Mouse (Mus musculus) liver, embryonic 15.5 days (tissue): ENCODE data around the gene Gm10944. TPM values are rescaled to one million over a fixed set of nuclear protein-coding genes. Genes with fewer than 3 reads are reported as not detected.

ENCODE experiments used
- ATAC-seq: fragments of 200-750 bp; cut with Nextera tagmentation; 2 replicates; pipeline ENCODE4 v1.8.0; 2017; ENCODE audit warnings: moderate number of reproducible peaks, mild to moderate bottlenecking, moderate library complexity; ENCODE audit not compliant: insufficient read depth
- H3K27ac ChIP-seq: fragments of 300-500 bp; sonication (generic); replicated peaks from 2 replicates; pipeline ENCODE4 v1.5.1; 2015; ENCODE audit warnings: mild to moderate bottlenecking, inconsistent platforms
- H3K27me3 ChIP-seq: fragments of 300-500 bp; sonication (generic); 2 replicates; pipeline ENCODE4 v1.6.1; 2015; ENCODE audit warnings: mild to moderate bottlenecking, inconsistent platforms
- H3K36me3 ChIP-seq: fragments of 300-500 bp; sonication (generic); replicated peaks from 2 replicates; pipeline ENCODE4 v1.6.1; 2015; ENCODE audit warnings: moderate library complexity, mild to moderate bottlenecking, inconsistent platforms
- H3K4me1 ChIP-seq: fragments of 300-500 bp; sonication (generic); replicated peaks from 2 replicates; pipeline ENCODE4 v1.6.1; 2015; ENCODE audit warnings: inconsistent platforms
- H3K4me2 ChIP-seq: fragments of 300-500 bp; sonication (generic); 2 replicates; pipeline ENCODE4 v1.6.1; 2015; ENCODE audit warnings: moderate library complexity, mild to moderate bottlenecking, inconsistent platforms
- H3K4me3 ChIP-seq: fragments of 300-500 bp; sonication (generic); replicated peaks from 2 replicates; pipeline ENCODE4 v1.5.1; 2015; ENCODE audit warnings: mild to moderate bottlenecking, inconsistent platforms
- H3K9ac ChIP-seq: fragments of 300-500 bp; sonication (generic); 2 replicates; pipeline ENCODE4 v1.6.1; 2015; ENCODE audit warnings: moderate library complexity, mild to moderate bottlenecking, inconsistent platforms
- H3K9me3 ChIP-seq: fragments of 300-500 bp; sonication (generic); replicated peaks from 2 replicates; pipeline ENCODE4 v1.6.1; 2016; ENCODE audit warnings: inconsistent platforms
- WGBS: fragments of 180-500 bp; shearing (Covaris S2); methylation state at CpG from one replicate; pipeline ENCODE4 v1.1.7; 2015; ENCODE audit warnings: mixed read lengths; ENCODE audit not compliant: insufficient replicate concordance; 5-methylcytosine and 5-hydroxymethylcytosine counted together
- polyA plus RNA-seq: library from polyadenylated mRNA; unstranded; fragments of >200 nt; fragmentation: Nextera tagmentation; extraction: Ambion mirVana; gene quantifications from 2 replicates; pipeline ENCODE4 v1.2.1, GENCODE M21; 2015

Gm10944 gene
- not detected in 2 replicates for polyA plus RNA-seq

GRCm38 (mm10) chr10:10681048-10681447 is at the start of gene Gm10944:
Gene Gm10944 (plus strand): TSS chr10:10681348.
- no peak within 1 kb of the TSS for H3K4me2 ChIP-seq
- no peaks in the 10 kb centered on the region for H3K9me3 ChIP-seq
- 67% methylated on average over 1 of the region's 1 CpGs for WGBS
- H3K36me3 ChIP-seq: no peaks in the 10 kb centered on the region
- H3K9ac ChIP-seq: no peak within 1 kb of the TSS
- H3K4me3 ChIP-seq: no peak within 1 kb of the TSS
- no peak within 1 kb of the TSS for H3K27ac ChIP-seq
- no peaks in the 10 kb centered on the region for H3K4me1 ChIP-seq
- no peak for ATAC-seq
- no peaks in the 10 kb centered on the region for H3K27me3 ChIP-seq

- Histone ChIP-seq H3K27me3 (no peaks in the 10 kb centered on the region), H3K27ac (no peak overlapping the region), H3K4me3 (no peak overlapping the region), H3K4me2 (no peak overlapping the region), H3K9me3 (no peaks in the 10 kb centered on the region), H3K4me1 (no peaks in the 10 kb centered on the region), H3K9ac (no peak overlapping the region), H3K36me3 (no peaks in the 10 kb centered on the region)
- no peak for ATAC-seq
These were observed 25.2 kb upstream of the Gm10944 start for GRCm38 (mm10) chr10:10655991-10656390.

- H3K4me3 ChIP-seq: no peak overlapping the region
- no peaks in the 10 kb centered on the region for H3K36me3 ChIP-seq
- no peak for ATAC-seq
- 55% methylated on average over 4 of the region's 4 CpGs for WGBS
- no peak overlapping the region for H3K4me2 ChIP-seq
- H3K9me3 ChIP-seq: no peaks in the 10 kb centered on the region
- H3K4me1 ChIP-seq: no peaks in the 10 kb centered on the region
- H3K27me3 ChIP-seq: no peaks in the 10 kb centered on the region
- no peak overlapping the region for H3K27ac ChIP-seq
- no peak overlapping the region for H3K9ac ChIP-seq
These were observed 24.5 kb upstream of the Gm10944 start for GRCm38 (mm10) chr10:10656621-10657020.

GRCm38 (mm10) chr10:10659161-10659560 is 22.0 kb upstream of the Gm10944 start:
- Histone ChIP-seq H3K9me3 (no peaks in the 10 kb centered on the region), H3K4me2 (no peak overlapping the region), H3K27ac (no peak overlapping the region), H3K4me1 (no peaks in the 10 kb centered on the region), H3K36me3 (no peaks in the 10 kb centered on the region), H3K4me3 (no peak overlapping the region), H3K27me3 (no peaks in the 10 kb centered on the region), H3K9ac (no peak overlapping the region)
- WGBS: 53% methylated on average over 3 of the region's 3 CpGs
- ATAC-seq: no peak

- no peaks in the 10 kb centered on the region for H3K27me3 ChIP-seq
- H3K27ac ChIP-seq: no peak overlapping the region
- no peak overlapping the region for H3K4me2 ChIP-seq
- no peak overlapping the region for H3K4me3 ChIP-seq
- ATAC-seq: no peak
- no peaks in the 10 kb centered on the region for H3K36me3 ChIP-seq
- WGBS: 33% methylated on average over 3 of the region's 3 CpGs
- no peaks in the 10 kb centered on the region for H3K4me1 ChIP-seq
- H3K9ac ChIP-seq: no peak overlapping the region
- H3K9me3 ChIP-seq: no peaks in the 10 kb centered on the region
These were observed 21.2 kb upstream of the Gm10944 start for GRCm38 (mm10) chr10:10659976-10660375.

GRCm38 (mm10) chr10:10688907-10689667 is 7.9 kb downstream of the Gm10944 start:
- no peak overlapping the region for H3K9ac ChIP-seq
- ATAC-seq: no peak

GRCm38 (mm10) chr10:10689668-10690223 is 8.6 kb downstream of the Gm10944 start:
- no peaks in the 10 kb centered on the region for H3K4me1 ChIP-seq
- H3K27me3 ChIP-seq: peaks cover 5% of the 10 kb centered on the region

More at GRCm38 (mm10) chr10:10688907-10689667, 7.9 kb downstream of the Gm10944 start:
- no peaks in the 10 kb centered on the region for H3K4me1 ChIP-seq
- H3K36me3 ChIP-seq: no peaks in the 10 kb centered on the region
- H3K9me3 ChIP-seq: no peaks in the 10 kb centered on the region
- 3% methylated on average over 35 of the region's 35 CpGs for WGBS
- peak overlapping the region; percentile 30; the same call in 1 of the 2 replicates for H3K4me2 ChIP-seq
- peaks cover 5% of the 10 kb centered on the region for H3K27me3 ChIP-seq
- H3K4me3 ChIP-seq: no peak overlapping the region
- no peak overlapping the region for H3K27ac ChIP-seq

GRCm38 (mm10) chr10:10697497-10697896 is 16.3 kb downstream of the Gm10944 start:
- H3K4me3 ChIP-seq: no peak overlapping the region
- 55% methylated on average over 6 of the region's 6 CpGs for WGBS

More at GRCm38 (mm10) chr10:10689668-10690223, 8.6 kb downstream of the Gm10944 start:
- 20% methylated on average over 11 of the region's 11 CpGs for WGBS
- Histone ChIP-seq H3K9ac (no peak overlapping the region), H3K36me3 (no peaks in the 10 kb centered on the region), H3K4me2 (0 out of 2 replicates have a peak overlapping the region, but pooled peaks have one; percentile 30), H3K9me3 (no peaks in the 10 kb centered on the region), H3K4me3 (no peak overlapping the region), H3K27ac (no peak overlapping the region)
- ATAC-seq: no peak

GRCm38 (mm10) chr10:10700903-10701302 is 19.8 kb downstream of the Gm10944 start:
- Histone ChIP-seq H3K4me1 (no peaks in the 10 kb centered on the region), H3K9me3 (no peaks in the 10 kb centered on the region), H3K36me3 (no peaks in the 10 kb centered on the region), H3K27me3 (no peaks in the 10 kb centered on the region), H3K9ac (no peak overlapping the region), H3K4me2 (no peak overlapping the region), H3K27ac (no peak overlapping the region), H3K4me3 (no peak overlapping the region)
- 4% methylated on average over 1 of the region's 1 CpGs for WGBS
- ATAC-seq: no peak

More at GRCm38 (mm10) chr10:10697497-10697896, 16.3 kb downstream of the Gm10944 start:
- ATAC-seq: no peak
- Histone ChIP-seq H3K4me1 (no peaks in the 10 kb centered on the region), H3K36me3 (no peaks in the 10 kb centered on the region), H3K9ac (no peak overlapping the region), H3K9me3 (no peaks in the 10 kb centered on the region), H3K4me2 (no peak overlapping the region), H3K27ac (no peak overlapping the region), H3K27me3 (no peaks in the 10 kb centered on the region)

- H3K27ac ChIP-seq: no peak overlapping the region
- H3K4me3 ChIP-seq: no peak overlapping the region
- no peaks in the 10 kb centered on the region for H3K27me3 ChIP-seq
- H3K4me2 ChIP-seq: no peak overlapping the region
- ATAC-seq: no peak
- H3K9ac ChIP-seq: no peak overlapping the region
- WGBS: 60% methylated on average over 1 of the region's 1 CpGs
- no peaks in the 10 kb centered on the region for H3K9me3 ChIP-seq
- H3K4me1 ChIP-seq: no peaks in the 10 kb centered on the region
- H3K36me3 ChIP-seq: no peaks in the 10 kb centered on the region
These were observed 20.2 kb downstream of the Gm10944 start for GRCm38 (mm10) chr10:10701326-10701725.

GRCm38 (mm10) chr10:10708031-10708430 is 26.9 kb downstream of the Gm10944 start:
- Histone ChIP-seq H3K27ac (no peak overlapping the region), H3K4me2 (no peak overlapping the region), H3K9ac (no peak overlapping the region), H3K4me3 (no peak overlapping the region), H3K4me1 (no peaks in the 10 kb centered on the region), H3K27me3 (no peaks in the 10 kb centered on the region), H3K36me3 (no peaks in the 10 kb centered on the region), H3K9me3 (no peaks in the 10 kb centered on the region)
- ATAC-seq: no peak
- WGBS: 49% methylated on average over 1 of the region's 1 CpGs
